Mouse (Mus musculus) R1 (cell line): ENCODE data around the gene Olfr1036.
"Not testable (repeated sequence)": the region's sequence is repeated elsewhere in the genome, so short reads cannot be mapped to it uniquely, and the experiment has no call there.

Experiments used
- DNase-seq: peaks from one replicate; pipeline ENCODE4 v3.0.0-alpha.2; 2018; ENCODE audit warnings: low read depth, low spot score

Gene Olfr1036

DNA sequence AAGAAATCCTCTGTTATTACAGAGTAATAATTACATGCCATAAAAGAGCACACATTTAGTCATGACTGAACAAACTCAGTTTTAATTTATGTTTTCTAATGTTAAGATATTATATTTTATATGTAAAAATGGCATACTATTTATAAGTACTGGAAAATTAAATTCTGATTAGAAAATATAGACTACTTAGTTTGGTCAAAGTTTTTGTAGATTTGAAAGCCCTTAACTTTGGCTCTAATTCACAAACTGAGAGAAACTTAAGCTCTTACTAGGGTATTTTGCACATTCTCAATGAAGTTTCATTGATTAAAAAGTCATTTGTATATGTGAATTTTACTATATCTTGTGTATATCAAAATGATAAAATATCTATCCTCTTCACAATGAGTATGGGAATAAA, at the start of gene Olfr1036:
TSS of gene Olfr1036 (plus strand) at position 301 of the 400 bp plus-strand sequence.
- DNase-seq, result not testable (repeated sequence)

DNA sequence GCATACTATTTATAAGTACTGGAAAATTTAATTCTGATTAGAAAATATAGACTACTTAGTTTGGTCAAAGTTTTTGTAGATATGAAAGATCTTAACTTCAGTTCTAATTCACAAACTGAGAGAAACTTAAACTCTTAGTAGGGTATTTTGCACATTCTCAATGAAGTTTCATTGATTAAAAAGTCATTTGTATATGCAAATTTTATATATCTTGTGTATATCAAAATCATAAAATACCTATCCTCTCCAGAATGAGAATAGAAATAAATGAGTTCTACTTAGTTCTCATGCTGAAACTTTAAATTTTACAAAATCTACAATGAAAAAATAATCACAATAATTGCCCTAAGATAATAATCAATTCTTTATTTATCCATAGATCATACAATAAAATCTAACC, 28.2 kb upstream of the Olfr1036 start, which contains the start of gene Olfr1034:
TSS of gene Olfr1034 (plus strand) at position 301 of the 400 bp plus-strand sequence.
- no peak for DNase-seq

DNA sequence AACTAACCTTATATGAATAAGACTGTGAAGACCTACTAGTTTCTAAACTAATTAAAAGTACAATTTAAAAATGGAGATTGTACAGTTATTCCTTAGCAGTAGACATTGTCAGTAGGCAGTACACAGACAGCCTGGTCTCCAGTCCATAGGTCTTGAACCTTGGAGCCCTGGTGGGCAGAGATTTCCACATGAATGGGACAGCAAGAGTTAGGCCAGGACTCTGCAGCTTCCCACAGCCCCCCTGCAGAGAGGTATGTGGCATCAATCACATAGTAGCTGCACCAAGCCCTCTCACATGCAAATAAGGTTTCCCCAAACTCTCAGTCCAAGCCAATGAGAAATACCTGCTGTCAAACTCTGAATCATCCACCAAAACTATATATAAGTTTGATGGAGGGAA, 23.0 kb upstream of the Olfr1036 start:
- DNase-seq, result peak; percentile 95

DNA sequence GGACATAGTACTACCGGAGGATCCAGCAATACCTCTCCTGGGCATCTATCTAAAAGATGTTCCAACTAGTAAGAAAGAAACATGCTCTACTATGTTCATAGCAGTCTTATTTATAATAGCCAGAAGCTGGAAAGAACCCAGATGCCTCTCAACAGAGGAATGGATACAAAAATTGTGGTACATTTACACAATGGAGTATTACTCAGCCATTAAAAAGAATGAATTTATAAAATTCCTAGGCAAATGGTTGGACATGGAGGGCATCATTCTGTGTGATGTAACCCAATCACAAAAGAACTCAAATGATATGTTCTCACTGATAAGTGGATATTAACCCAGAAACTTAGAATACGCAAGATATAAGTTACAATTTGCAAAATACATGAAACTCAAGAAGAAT, 10.0 kb upstream of the Olfr1036 start:
- DNase-seq, result not testable (repeated sequence)

DNA sequence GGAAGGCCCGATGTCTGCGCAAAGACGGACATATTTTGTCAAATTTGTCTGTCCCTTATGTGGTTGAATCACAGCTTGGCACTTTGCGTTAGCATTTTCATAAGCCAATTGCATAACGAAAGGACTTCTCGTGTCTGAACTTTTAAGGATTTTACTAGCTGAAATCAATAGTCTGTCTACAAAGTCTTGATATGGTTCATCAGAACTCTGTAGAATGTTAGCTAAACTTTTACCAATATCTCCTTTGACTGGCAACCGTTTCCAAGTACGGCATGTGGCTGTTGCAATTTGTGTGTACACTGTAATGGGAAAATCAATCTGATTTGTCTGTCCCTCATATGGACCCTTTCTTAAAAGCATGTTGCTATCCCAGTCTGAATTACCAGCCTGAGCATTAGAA, 3.6 kb upstream of the Olfr1036 start:
- DNase-seq, result no peak

DNA sequence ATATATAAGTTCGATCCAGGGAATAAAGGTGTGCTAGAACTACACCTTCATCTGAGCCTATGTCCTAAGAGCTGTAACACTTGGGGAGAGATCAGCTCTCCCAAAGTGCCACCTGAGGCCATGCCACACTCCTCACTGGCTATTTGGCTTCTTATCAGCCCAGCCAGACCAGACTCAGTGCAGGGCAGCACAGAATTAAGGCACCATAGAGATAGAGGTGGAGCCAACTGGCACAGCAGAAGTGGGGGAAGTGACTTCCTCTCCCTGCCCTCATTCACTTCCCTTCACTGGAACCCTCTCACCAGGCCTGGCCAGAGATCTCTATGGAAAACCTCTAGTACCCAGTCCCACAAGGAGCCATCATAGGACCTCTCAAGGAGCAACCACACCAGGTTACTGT, 6.7 kb downstream of the Olfr1036 start:
- not testable (repeated sequence) for DNase-seq

DNA sequence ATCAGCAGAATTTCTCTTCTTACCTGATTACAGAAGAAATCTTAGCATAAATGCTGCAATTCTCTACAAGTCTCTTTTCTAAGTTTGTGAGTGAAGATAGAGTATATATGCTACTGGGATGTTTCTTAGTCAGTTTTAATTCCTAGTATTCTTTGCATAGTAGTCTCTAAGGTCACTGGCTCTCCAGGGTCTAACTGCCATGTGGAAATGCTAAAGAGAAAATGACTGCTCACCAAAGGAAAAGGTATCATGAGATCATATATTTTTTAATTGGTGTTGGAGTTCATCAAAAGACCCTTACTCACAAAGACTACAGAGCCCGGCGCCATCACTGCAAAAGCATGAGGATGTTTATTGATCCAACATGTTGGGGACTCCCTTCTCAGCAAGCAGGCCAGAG, 13.5 kb downstream of the Olfr1036 start, which contains the start of gene Olfr1037:
TSS of gene Olfr1037 (minus strand) at position 101 of the 400 bp plus-strand sequence.
- no peak for DNase-seq
